Mouse (Mus musculus): Measurements from ENCODE around the gene Fbxl14.

Fbxl14 gene

GRCm38 (mm10) chr6:119491997-119492629, 12.6 kb downstream of the Fbxl14 start:
- no peak for DNase-seq (ENCODE audit: extremely low read depth, low read depth, low spot score)

GRCm38 (mm10) chr6:119492630-119493014, 13.2 kb downstream of the Fbxl14 start:
- DNase-seq (ENCODE audit: extremely low read depth, low read depth, low spot score) = no peak

DNA sequence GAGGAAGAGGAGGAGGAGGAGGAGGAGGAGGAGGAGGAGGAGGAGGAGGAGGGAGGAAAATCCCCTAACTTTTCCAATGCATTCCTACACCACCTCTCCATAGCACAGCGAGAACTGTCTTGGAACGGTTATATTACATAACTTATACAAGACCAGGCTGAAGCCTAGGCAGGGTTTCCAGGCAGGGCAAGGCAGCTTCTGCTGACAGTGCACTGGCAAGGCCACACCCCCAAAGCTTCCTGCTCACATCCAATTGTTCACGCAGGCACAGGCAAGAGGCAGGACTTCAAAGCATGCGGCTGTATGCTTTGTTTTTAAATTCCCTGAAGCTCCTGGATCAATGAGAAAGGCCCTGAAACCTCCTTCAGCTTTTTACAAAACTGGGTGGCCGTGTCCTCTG, 19.8 kb downstream of the Fbxl14 start:
- DNase-seq (ENCODE audit: extremely low read depth, low read depth, low spot score) = no peak

GRCm38 (mm10) chr6:119500086-119500485, 20.6 kb downstream of the Fbxl14 start:
- DNase-seq (ENCODE audit: extremely low read depth, low read depth, low spot score) = no peak

DNA sequence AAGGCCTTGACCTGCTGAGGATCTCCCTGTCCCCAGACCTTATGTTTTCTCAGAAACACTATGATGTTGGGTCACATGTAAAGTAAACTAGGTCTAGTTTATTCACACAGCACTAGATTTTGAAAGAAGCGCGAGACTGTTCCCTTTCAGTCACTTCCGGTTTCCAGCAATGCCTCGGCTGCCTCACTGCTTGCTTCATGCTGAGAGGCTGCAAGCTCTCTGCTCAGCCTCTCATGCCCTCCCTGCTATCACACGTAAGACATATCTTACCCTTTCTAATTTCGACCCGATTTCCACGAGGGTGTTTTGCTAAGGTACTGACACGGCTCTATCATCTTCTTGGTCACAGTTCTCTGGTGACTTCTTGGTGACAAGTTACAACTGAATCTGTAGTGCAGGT, 22.6 kb downstream of the Fbxl14 start:
- no peak for DNase-seq (ENCODE audit: extremely low read depth, low read depth, low spot score)

DNA sequence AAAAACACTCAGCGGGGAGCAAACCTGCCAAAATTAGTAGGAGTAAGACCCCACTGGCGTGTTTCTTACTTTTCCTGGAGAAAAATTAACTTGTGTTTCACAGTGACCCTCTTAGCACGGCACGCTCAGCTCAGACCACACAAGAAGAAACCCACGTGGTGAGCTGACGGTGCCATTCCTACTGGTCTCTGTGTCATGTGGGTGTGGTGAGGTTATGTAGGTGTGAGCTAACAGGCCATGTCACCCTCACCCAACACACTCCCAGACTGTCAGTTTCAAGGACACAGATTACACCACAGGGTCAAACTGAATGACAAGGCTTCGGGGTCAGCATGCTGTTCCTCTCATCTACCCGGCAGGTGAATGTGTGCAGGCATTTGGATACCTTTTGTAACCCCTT, 25.3 kb downstream of the Fbxl14 start:
- DNase-seq (ENCODE audit: extremely low read depth, low read depth, low spot score) = no peak

DNA sequence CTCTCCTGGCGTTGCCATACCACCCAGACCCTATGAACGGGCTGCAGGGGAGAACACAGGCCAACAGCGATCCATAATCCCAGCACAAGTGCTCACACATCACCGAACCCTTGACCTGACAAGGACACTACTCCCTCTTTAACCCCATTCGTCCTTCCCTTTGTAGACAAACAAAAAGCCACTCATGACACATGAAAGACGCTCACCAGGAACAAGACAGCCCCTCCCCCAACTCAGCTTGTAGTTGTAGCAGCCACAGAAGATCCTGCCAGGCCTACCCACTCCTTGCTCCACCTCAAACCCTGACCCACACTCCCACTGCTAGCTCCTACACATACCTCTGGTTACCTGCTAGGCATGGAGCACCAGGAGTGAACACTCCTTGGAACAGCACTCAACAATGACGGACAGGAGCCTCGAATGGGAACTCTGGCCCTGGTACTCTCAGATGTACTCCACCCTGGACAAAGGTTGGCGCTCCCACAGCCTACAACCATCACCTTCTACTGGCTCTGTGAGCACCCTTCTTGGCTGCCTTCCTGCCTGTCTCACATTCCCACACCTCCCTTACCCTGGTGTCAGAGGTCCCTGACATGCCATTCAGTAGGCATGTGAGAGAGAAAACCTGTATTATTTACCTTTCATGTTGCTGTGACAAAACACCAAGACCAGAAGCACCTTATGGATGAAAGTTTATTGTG, 26.2 kb downstream of the Fbxl14 start:
- no peak for DNase-seq (ENCODE audit: extremely low read depth, low read depth, low spot score)

DNA sequence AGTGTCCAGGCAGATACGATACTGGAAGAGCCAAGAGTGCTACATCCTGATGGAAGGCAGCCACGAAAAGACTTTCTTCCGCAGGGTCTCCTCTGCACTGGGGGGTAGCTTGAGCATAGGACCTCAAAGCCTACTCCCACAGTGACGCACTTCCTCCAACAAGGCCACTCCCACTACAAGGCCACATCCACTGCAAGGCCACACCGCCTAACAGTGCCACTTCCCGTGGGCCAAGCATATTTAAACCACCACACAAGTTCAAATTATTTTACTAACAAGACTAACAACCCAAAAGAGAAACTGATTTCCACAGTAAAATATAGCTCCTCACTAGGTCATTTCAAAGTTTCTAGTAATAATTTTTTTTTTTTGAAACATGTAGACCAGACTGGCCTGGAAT, 28.8 kb downstream of the Fbxl14 start:
- DNase-seq (ENCODE audit: extremely low read depth, low read depth, low spot score) = no peak

GRCm38 (mm10) chr6:119508634-119509375, 29.3 kb downstream of the Fbxl14 start:
- DNase-seq (ENCODE audit: extremely low read depth, low read depth, low spot score) = no peak

DNA sequence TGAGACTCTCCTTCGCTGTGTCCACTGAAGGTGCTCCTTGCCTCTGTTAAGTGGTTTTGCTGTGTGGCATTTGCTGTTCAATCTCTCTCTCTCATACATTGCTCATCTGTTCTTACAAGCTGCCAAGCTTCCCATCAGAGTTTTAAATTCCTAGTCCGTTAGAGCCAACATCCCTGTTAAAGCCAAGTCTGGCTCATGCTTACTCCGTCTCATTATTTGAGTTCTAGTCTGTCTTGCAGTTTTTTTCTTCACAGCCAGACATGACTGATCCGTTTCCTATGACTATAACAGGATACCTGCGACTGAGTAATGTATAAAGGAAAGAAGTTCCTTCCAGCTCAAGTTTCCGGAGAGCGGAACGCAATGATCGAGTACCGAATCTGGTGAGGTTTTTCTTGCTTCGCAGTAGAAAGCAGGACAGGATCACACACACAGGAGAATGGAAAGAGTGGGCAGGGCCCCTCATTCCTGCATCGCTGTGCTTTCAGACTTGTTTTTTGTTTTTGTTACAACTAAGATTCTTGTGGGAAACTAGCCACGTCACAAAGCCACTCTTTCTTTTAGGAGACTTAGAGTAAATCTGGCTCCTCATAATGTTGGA, 30.1 kb downstream of the Fbxl14 start:
- no peak for DNase-seq (ENCODE audit: extremely low read depth, low read depth, low spot score)

DNA sequence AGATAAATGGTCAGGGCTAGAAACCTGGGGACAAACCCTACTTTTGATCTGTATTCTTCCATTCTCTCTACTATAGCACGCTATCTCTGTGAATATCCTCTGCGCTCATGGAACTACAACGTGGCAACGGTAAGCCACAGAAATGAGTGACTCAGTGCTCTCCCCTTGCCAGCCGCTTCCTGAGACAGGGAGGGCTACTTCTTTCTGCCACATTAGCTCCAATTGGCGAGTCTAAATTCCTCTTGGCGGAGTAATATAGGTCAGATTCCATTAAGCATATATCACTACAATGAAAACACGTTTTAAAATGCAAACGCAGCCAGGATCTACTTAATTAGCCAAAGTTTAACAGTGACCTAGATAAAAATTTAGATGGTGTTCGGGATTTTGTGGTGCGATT, 33.2 kb downstream of the Fbxl14 start:
- no peak for DNase-seq (ENCODE audit: extremely low read depth, low read depth, low spot score)

DNA sequence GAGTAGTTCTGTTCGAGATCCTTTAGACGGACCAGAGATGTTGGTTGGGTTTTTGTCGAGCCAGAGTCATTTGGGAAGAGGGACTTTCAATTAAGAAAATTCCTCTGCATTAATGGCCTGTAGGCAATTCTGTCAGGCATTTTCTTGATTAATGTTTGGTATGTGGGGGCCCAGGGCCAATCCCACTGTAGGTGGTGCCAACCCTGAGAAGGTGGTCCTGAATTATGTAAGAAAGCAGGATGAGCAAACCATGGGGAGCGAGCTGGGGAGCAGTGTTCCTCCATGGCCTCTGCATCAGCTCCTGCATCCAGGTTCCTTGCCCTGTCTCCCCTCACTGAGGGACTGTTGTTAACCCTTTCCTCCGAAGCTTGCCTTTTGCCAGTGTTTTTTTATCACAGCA, 34.0 kb downstream of the Fbxl14 start:
- DNase-seq (ENCODE audit: extremely low read depth, low read depth, low spot score) = no peak

- DNase-seq (ENCODE audit: extremely low read depth, low read depth, low spot score) = no peak
Observed at GRCm38 (mm10) chr6:119514085-119514484, 34.6 kb downstream of the Fbxl14 start.

DNA sequence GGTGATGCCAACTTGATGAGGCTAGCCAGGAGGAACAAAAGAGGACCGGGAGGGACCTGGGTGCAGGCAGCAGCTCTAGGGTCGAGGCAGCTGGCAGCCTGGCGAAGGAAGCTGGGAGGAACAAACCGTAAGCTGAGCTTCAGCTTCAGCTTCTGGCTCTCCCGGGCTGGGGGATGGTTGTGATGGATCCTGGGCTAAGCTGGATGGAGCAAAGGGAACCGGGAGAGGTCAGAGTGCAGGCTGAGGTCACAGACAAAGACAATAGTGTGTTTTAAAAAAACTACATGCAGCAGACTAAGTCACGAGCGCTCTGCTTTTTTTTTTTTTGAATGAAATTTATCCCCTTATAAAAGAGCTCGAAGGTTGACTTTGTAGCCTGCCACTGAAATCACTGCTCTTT, 41.3 kb downstream of the Fbxl14 start:
- no peak for DNase-seq (ENCODE audit: extremely low read depth, low read depth, low spot score)

- DNase-seq (ENCODE audit: extremely low read depth, low read depth, low spot score) = no peak
Observed at GRCm38 (mm10) chr6:119521482-119521900, 42.0 kb downstream of the Fbxl14 start.

GRCm38 (mm10) chr6:119521931-119522391, 42.5 kb downstream of the Fbxl14 start:
- DNase-seq (ENCODE audit: extremely low read depth, low read depth, low spot score) = no peak

DNA sequence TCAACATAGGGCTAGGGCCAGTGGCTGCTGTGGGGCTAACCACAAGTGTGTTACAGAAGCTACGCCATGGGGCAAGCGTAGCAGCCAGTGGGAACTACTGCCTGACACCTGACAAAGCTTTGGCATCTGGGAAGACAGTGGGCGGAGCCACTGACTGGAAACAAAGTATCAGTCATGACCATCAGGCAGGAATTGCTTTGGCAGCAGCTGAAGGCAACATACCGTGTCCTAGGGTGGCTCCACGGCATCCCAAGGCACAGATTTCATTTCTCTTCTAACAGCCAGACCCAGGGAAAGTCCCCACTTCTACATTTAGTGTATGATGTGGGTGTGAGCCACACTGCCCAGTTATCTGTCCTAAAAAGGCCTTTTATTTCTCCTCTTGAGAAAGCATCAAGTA, 47.0 kb downstream of the Fbxl14 start:
- DNase-seq (ENCODE audit: extremely low read depth, low read depth, low spot score) = no peak

DNA sequence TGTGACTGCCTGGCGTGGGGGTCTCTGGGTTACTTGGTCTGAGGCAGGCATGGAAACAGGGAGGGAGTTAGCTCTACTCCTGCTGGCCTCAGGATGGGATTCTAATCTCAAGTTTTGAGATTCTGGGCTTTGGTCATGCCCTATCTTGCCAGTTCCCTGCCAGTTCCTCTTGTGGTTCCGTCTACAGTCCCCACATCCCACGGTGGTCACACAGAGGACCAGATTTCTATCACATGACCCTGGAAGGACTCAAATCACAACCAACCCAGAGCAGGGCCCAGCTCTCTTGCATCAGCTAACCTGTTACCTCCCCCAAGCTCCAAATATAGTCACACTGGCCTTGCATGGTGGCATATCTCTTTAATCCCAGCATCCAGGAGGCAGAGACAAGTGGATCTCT, 50.2 kb downstream of the Fbxl14 start:
- no peak for DNase-seq (ENCODE audit: extremely low read depth, low read depth, low spot score)

All from fat pad, adult 2 months (tissue).